Mouse (Mus musculus) monocyte, adult 5-6 weeks (primary cell): ENCODE measurements around the gene Acad12. TPM values are rescaled to one million over a fixed set of nuclear protein-coding genes. Genes with fewer than 3 reads are reported as not detected.

ENCODE experiments used
- ATAC-seq: fragments of 153-309, 156-312 bp; replicated peaks from 2 replicates; pipeline ENCODE4 v1.8.0; 2017; ENCODE audit warnings: mild to moderate bottlenecking; ENCODE audit not compliant: low TSS enrichment, insufficient number of reproducible peaks, severe bottlenecking, poor library complexity, low FRiP score
- total RNA-seq: library from RNA; stranded (forward); fragments of 200-1000, 200-491, 200-594 nt; gene quantifications from 3 replicates; pipeline ENCODE4 v1.2.3, GENCODE M21; 2017

The Acad12 gene
- total RNA-seq, 1 experiment from 2014 or later = 0.10 TPM

- ATAC-seq = no peak
These were observed 27.2 kb downstream of the Acad12 start for GRCm38 (mm10) chr5:121591417-121592063.

- ATAC-seq = no peak
These were observed 28.8 kb downstream of the Acad12 start for GRCm38 (mm10) chr5:121589928-121590327.

GRCm38 (mm10) chr5:121586400-121587039 is 32.2 kb downstream of the Acad12 start:
- ATAC-seq = peak; percentile 38

- ATAC-seq = no peak
These were observed 33.0 kb downstream of the Acad12 start for GRCm38 (mm10) chr5:121585699-121586098.

- ATAC-seq = no peak
These were observed 33.7 kb downstream of the Acad12 start for GRCm38 (mm10) chr5:121585005-121585404.

GRCm38 (mm10) chr5:121583765-121584501 is 34.8 kb downstream of the Acad12 start:
- ATAC-seq = peak; percentile 88

- ATAC-seq = no peak
These were observed 36.8 kb downstream of the Acad12 start for GRCm38 (mm10) chr5:121581945-121582344.

GRCm38 (mm10) chr5:121576927-121577488 is 41.7 kb downstream of the Acad12 start:
- ATAC-seq = no peak

- ATAC-seq = no peak
These were observed 42.9 kb downstream of the Acad12 start for GRCm38 (mm10) chr5:121575867-121576266.

GRCm38 (mm10) chr5:121574145-121574544 is 44.6 kb downstream of the Acad12 start:
- no peak for ATAC-seq

- no peak for ATAC-seq
These were observed 48.0 kb downstream of the Acad12 start for GRCm38 (mm10) chr5:121570787-121571186.

- no peak for ATAC-seq
These were observed 48.8 kb downstream of the Acad12 start for GRCm38 (mm10) chr5:121569881-121570420.

- ATAC-seq = no peak
These were observed 52.6 kb downstream of the Acad12 start for GRCm38 (mm10) chr5:121566035-121566681.

- peak; percentile 96 for ATAC-seq
These were observed 54.3 kb downstream of the Acad12 start for GRCm38 (mm10) chr5:121564468-121564895.

GRCm38 (mm10) chr5:121562436-121562835 is 56.3 kb downstream of the Acad12 start:
- no peak for ATAC-seq

GRCm38 (mm10) chr5:121549196-121549595 is 69.5 kb downstream of the Acad12 start:
- no peak for ATAC-seq

GRCm38 (mm10) chr5:121547084-121547483 is 71.7 kb downstream of the Acad12 start:
- ATAC-seq = no peak
